Mouse (Mus musculus) kidney, embryonic 16.5 days (tissue): Measurements from ENCODE around the gene Eloa. TPM values are rescaled to one million over a fixed set of nuclear protein-coding genes. Genes with fewer than 3 reads are reported as not detected.

Source experiments
- polyA plus RNA-seq: library from polyadenylated mRNA; unstranded; fragments of >200 nt; fragmentation: Nextera tagmentation; extraction: Ambion mirVana; gene quantifications from 2 replicates; pipeline ENCODE4 v1.2.1, GENCODE M21; 2015

Gene Eloa
- polyA plus RNA-seq, 1 experiment from 2014 or later = 45.1 TPM

Other genes starting within 250 kb of the Eloa start
- 242 and 253 TPM in 2 replicates for gene Srsf10, start 166.0 kb downstream of the Eloa start, polyA plus RNA-seq
- 211 and 212 TPM in 2 replicates for gene Pnrc2, start 147.9 kb downstream of the Eloa start, polyA plus RNA-seq
- gene Cnr2, start 126.4 kb downstream of the Eloa start, polyA plus RNA-seq = 1.0 and 1.1 TPM in 2 replicates
- gene Fuca1, start 101.0 kb downstream of the Eloa start, polyA plus RNA-seq = 89.1 and 89.4 TPM in 2 replicates
- gene Hmgcl, start 75.3 kb downstream of the Eloa start, polyA plus RNA-seq = 86.5 and 93.2 TPM in 2 replicates
- 40.6 and 40.7 TPM in 2 replicates for gene Gale, start 58.0 kb downstream of the Eloa start, polyA plus RNA-seq
- 143 and 147 TPM in 2 replicates for gene Lypla2, start 49.1 kb downstream of the Eloa start, polyA plus RNA-seq
- 46.8 and 48.7 TPM in 2 replicates for gene Pithd1, start 34.5 kb downstream of the Eloa start, polyA plus RNA-seq
- gene Rpl11, start 31.7 kb upstream of the Eloa start, polyA plus RNA-seq = 372 and 438 TPM in 2 replicates
- gene Id3, start 121.7 kb upstream of the Eloa start, polyA plus RNA-seq = 953 and 999 TPM in 2 replicates
- 7.3 and 8.3 TPM in 2 replicates for gene E2f2, start 150.6 kb upstream of the Eloa start, polyA plus RNA-seq
- gene Asap3, start 184.6 kb upstream of the Eloa start, polyA plus RNA-seq = 5.8 and 6.0 TPM in 2 replicates
- 8.6 and 11.4 TPM in 2 replicates for gene Tcea3, start 226.0 kb upstream of the Eloa start, polyA plus RNA-seq